Mouse (Mus musculus): ENCODE results near the gene Gm48551.

Gene Gm48551

DNA sequence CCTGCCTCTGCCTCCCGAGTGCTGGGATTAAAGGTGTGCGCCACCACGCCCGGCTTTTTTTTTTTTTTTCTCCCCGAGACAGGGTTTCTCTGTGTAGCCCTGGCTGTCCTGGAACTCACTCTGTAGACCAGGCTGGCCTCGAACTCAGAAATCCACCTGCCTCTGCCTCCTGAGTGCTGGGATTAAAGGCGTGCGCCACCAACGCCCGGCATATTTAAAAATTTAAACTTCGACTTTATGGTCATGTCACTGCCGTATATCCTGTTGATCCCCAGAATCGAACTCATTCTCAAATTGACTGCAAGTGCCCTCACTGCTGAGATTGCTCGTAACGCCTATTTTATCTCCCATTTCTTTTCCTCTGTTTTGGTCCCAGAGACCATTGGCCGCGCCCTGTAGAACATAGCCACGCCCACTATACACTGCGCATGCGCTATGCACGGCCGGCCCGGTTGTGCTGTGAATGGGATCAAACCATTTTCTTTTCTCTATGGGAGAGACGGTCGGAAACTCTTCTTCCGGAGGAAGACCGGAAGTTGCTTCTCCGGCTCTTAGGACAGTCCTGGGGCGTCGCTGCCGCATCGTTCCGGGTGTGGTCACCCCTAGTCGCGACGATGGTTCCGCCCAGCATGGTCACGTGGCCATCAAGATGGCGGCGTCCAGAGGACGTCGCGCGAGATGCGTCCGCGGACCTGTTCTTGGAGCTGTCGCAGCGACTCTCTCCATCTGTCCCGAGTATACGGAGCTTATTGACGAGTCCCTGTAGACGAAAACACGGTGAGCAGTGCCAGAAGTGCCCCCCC is at the start of gene Gm48551, which contains the start of gene Dohh:
TSS of gene Gm48551 (plus strand) at position 665 of the 803 bp plus-strand sequence.
TSS of gene Dohh (plus strand) at position 627 of the 803 bp plus-strand sequence.
- DNase-seq = peak; percentile 99

DNA sequence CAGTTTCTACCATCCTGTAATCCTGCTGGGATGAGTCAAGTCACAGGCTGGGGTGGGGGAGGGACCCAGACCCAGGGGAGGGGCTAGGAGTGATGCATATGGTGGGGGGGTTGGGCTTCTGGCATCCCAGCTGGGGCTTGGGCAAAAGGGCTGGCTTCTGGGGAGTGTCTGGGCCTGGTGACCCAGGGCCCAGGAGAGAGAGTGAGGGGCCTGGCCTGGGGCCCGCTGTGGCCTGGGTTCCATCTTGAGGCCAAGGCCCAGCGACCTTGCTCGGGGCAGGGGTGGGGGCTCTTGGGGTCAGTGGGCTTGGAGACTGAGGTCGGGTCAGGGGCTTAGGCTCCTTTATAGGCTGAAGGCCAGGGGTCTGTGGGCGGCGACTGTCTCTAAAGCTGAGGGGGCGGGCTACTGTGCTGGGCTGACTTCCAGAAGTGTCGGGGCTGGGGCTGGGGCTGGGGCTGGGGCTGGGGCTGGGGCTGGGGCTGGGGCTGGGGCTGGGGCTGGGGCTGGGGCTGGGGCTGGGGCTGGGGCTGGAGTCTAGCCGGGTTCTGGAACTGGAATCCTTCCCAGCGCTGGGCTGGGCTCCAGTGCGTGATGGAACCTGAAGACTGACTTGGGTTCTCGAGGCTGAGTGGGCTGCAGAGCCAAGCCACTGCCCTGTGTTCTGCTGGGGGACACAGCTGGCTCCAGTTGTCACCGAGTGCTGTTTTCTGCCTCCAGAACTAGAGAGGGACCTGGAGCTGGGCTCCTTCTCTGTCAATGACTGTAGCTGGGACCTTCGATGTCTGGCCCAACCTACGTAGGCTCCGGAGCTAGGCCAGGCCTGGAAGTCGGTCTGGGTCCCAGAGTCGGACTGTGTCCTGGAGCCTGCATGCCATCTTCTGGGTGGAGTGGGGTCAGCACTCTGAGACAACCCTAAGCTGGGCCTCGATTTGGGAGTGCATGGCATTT is 48.6 kb upstream of the Gm48551 start:
- DNase-seq = no peak

DNA sequence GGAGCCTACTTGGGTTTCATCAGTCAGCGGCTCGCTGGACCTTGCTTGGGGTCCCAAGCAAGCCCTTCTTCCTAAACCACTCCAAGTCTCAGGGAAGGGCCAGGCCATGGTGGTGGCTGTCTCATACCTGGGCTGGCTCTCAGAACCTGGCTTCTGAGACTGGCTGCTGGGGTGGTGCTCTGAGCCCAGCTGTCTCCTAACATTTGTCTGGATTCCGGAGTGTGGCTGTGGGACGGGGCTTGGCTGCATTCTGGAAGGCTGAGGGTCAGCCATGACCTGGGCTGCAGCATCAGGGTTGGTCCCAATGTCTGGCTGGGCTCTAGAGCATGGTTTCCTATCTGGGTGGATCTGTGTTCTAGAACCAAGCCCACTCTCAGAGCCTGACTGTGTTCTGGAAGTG is 47.7 kb upstream of the Gm48551 start:
- DNase-seq = no peak

DNA sequence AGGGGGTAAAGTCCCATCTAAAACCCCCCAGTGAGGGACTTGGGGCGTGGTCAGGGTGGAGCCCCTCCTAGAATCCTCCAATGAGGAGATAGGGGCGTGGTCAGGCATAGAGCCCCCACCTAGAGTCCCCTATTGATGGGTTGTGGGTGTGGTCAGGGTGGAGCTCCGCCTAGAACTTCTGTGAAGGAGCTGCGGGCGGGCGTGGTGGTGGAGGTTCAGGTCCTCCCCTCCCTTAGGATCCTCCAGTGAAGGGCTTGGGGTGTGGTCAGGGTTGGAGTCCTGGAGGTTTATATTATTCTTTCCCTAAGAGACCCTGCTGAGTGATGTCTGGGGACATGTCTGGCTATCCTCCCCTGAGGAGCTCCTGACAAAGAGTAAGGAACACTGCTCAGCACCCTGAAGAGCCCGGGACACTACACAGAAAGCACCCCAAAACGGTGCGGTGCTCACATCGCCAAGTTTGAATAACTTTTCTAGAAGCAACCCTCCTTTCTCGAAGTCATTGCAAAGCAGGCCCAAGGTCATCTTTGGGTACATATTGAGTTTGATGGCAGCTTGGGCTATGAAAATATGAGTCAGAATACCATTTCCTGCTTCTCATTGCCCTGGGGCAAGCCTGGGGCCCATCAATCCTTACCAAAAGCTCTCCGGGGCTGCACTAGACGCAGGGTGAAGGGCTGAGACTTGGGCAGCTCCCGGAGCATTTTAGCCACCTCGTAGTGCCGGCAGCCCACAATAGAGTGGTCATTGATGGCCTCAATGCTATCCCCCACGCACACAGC is 43.5 kb upstream of the Gm48551 start:
- DNase-seq = peak; percentile 40

DNA sequence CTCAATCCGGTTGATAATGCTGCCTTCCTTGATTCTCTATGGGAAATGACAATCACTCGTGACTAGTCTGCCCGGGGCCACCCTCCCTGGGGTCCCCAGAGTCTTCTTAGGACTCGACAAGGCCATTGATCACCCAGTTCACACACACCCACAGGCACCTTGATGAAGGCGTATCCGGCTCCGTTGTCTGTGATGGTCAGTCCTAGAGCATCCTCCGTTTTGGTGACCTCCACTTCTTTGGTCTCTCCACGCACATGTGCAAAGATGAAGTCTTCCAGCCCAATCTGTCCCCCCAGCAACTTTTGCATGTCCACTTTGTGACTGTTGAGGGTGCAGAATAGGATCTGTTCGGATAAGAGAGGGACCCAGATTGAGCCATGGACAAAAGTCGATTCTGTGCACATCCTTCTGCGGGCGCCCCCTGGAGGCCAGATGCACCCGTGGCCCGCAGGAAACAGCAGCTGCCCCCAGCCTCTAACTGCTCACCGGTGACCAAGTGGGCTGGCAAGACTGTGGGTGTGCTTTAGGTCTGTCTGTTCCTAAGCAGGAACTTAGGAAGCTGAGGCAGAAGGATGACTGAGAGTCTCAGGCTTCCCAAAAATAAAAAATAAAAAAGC is 42.8 kb upstream of the Gm48551 start:
- peak; percentile 51 for DNase-seq

DNA sequence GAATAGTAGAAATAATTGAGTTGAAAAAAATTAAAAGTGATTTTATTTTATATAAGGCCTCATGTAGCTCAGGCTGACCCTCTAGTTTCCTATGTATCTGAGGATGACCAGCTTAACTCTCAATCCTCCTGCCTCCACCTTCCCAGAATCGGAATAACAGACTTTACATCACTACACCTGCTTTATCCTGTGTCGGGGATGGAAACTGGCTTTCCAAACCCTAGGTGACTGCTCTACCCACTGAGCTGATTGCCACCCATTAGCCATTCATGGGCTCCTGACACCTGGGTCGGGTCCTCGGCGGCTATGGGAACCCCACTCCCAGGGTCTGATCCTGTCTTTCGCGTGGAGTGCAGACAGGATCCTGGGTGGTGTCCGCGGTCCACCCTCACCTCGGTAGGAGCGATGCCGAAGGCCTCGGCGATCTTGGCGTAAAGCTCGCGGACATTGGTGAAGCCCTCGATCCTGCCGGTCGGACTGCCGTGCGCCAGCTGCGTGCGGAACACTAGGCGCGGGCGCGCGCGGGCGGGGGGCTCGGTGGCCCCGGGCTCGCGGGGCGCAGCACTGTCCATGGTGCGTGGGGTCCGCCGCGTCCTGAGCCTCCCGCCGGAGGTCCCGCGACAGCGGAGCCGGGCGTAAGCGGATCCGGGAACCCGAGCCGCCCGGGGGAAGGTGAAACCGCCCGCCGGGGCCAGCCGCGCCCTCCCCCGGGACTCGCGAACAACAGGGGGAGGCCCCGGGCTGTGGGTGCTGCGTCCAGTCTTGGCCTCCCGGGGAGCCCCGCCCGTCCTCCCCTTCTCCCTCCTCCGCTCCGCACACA is 41.4 kb upstream of the Gm48551 start, which contains the start of gene Gipc3:
TSS of gene Gipc3 (minus strand) at position 581 of the 820 bp plus-strand sequence.
- no peak for DNase-seq

DNA sequence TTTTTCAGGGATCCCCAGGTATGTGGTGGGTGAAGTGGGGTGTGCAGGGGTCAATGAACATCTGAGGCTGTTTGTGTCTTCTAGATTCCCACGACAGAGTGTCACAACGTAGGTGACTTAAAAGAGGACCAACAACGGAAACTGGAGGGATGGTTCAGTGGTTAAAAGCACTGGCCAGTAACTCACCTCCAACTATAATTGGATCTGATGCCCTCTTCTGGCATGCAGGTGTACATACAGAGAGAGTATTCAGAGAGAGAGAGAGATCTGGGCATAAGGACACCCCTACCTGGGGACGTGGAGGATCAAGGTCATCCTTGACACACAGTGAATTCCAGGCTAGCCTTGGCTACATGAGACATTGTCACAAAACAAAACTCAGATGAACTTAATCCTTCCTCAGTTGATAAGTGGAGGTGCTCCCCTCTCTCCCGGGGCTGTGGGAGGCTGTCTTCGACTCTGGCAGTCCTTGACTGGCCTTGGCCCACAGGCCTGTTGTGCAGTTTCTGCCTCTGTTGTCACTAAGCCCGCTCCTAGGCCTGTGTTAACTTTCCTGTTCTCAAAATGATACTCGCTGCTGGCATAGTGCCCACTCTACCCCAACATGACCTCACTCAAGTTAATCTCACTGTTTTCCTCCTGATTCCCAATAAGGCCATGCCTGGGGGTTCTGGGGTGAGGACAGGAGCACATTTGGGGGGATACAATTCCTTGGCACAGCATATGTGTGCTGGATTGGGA is 39.7 kb upstream of the Gm48551 start:
- peak; percentile 36 for DNase-seq

DNA sequence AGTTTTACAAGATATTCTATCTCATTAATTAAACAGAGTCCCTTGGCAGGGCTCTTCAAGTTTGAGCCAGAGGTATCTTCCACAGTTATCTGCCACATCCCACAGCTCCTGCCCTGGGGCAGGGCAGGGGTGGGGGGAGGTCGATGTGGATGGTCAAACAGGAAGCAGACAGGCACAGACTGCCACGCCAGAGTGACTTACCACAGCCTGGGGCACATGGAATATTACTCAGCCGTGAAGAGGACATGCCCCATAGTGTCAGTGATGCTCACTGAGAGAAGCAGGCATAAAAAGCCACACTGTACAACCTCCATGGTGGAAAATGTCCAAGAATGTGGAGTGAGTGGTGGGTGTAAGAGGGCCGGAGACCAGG is 39.1 kb upstream of the Gm48551 start:
- DNase-seq = peak; percentile 35

DNA sequence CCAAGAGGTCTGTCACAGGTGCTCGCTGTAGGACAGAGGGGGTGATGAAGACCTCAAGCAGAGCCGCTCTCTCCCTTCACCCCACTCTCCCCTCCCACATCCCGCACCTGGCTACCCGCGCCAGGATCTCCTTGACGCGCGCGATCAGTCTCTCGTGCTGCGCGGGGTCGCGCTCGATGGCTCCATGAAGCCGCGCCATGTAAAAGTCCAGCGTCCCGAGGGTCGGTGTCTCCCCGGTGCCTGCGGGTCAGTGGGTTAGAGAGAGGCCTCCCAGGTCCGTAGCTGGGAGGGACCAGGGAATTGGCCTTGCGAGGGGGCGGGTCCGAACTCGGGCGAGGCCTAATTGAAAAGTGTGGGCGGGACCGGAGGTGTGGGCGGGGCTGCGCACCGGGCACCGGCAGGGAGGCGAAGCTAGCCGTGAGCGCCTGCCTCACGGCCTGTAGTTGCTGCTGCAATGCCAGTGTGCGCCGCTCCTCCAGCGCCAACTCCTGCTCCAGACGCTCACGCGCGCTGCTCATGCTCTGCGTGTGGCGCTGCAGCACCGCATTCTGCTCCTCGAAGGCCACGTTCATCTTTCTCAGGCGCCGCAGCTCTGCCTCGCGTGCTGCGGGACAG is 37.7 kb upstream of the Gm48551 start:
- DNase-seq = peak; percentile 46

DNA sequence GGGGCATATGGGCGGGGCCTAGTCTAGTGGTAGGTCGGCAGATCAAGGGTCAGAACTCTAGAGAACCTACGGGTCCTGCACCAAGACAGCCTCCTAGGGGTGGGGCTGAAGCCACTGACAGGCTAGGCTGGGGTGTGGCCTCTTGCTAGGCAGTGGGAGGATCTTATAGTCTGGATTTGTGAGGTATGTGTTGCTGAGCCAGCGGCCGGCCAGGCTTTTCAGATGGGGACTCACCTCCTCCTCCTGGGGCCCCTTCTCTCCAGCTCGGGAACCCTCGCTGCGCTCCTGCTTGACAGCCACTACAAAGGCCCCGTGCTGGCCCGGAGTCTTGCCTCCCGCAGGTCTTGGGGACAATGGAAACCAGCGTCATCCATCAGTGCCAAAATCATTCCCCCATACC is 35.1 kb upstream of the Gm48551 start:
- no peak for DNase-seq

DNA sequence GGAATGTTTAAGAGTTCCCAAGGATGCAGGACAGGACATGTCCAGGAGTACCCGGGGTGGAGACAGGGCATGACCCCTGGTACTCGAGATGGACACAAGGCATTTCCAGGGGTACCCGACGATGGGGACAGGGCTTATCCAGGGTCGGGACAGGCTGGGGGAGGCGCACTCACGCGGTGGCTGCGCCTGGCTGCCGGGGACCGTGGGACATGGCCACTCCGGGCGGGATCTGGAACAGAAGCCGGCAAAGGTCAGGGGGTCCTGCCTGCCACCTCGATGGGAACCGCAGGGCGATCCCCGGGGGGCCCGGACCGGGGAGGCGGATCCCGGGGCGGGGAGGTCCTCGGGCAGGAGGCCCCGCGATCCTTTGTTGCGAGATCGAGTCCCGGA is 34.3 kb upstream of the Gm48551 start:
- no peak for DNase-seq

DNA sequence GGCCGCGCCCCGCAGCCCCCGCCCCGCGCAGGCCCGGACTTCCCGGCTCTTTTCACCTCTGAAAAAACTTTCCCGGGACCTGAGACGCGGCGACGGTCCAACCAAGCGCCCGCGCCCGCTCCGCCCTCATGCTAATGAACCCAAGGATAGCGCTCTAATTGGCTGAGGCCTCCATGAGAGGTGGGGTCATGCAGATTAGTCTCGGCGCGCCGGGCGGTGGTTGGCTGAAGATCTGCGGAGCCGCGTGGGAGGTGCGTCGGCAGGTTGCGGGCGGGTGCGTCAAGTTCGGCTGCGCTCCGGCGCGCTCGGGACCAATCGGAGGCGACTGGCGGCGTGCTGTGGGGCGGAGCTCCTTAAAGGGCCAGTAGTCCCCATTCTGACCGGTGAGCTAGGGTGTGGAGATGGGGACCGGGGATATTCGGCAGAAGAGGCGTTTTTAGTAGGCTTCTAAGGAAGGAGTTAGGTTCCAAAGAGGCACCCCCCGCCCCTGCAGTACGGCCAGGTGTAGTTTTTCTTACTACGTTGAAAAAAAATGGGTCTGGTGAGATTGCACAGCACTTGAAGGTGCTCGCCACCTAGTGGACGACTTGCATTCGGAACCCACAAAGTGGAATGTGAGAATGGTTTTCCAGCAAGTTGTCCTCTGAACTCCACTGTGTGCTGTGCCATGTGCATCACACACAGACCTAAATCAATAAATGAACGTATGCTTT is 33.8 kb upstream of the Gm48551 start, which contains the start of gene Hmg20b:
TSS of gene Hmg20b (minus strand) at position 130 of the 713 bp plus-strand sequence.
- DNase-seq = peak; percentile 99

DNA sequence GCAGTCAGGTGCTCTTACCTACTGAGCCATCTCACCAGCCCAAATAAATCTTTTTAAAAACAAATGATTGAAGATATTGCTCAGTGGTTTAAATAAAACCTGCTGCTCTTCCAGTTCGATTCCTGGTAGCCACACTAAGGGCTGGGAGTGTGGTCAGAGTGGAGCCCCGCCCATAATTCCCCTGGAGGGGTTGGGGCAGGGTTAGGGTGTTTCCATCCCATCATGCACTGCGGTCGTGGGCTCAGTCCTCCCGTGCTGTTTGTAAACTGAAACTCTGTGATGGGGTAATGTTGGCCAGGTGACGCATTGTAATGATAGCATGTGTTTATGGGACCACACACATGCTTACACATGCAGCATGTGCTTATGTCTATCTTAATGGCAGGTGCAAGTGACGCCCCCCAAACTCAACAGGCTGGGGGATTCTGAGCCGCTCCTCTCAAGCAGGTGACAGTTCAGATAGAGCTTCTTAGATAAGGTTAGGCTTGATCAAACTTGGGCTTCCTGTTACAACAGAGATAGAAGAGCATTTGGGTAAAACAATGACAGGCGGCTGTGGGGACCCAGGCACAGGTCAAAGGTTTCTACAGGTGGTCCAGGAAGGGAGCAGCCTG is 32.5 kb upstream of the Gm48551 start:
- DNase-seq = peak; percentile 50

DNA sequence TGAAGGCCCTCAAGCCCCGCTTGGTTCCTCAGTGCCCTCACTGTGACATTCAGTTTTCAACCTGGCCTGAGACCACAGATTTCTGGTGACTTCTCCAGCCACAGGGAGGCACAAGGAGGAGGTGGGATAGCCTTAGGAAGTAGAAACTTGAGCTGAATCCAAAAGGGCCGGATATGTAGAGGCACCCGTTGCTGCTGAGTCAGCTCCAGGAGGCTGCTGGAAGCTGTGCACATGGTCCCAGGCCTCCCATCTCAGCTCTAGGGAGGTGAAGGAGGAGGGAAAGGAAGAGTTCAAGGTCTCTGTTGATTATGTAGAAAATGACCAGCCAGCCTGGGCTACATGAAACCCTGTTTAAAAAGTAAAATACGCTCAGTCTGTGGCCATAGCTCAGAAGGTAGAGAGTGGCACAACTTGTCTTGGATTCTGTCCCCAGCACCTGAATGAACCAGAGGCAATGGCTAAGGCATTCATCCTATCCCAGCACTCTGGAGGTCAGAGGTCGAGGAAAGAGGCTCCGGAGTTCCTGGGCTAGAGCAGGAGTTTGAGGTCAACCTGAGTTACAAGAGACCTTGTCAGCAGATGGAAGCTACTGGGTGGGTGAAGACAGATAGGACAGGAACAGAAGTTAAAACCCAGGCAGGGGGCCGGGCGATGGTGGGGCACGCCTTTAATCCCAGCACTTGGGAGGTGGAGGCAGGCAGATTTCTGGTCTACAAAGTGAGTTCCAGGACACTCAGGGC is 29.4 kb upstream of the Gm48551 start:
- peak; percentile 38 for DNase-seq

DNA sequence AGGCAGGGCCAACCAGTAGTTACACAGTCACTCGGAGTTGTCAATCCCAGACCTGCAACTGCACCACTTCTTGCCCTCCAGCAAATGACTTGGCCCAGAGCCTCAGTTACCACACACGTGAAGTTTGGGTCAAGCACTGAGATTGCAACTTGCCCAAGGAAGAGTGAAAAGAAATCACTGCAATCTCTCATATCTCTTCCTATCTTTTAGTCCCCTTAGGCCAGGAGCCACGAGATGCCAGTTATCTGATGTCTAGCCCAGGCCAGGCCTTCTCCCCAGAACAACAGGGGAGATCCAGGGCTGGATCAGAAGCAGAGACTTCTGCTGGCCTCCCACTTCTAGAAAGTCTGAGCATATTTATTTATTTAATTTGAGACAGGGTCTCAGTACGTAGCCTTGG is 28.7 kb upstream of the Gm48551 start:
- no peak for DNase-seq

DNA sequence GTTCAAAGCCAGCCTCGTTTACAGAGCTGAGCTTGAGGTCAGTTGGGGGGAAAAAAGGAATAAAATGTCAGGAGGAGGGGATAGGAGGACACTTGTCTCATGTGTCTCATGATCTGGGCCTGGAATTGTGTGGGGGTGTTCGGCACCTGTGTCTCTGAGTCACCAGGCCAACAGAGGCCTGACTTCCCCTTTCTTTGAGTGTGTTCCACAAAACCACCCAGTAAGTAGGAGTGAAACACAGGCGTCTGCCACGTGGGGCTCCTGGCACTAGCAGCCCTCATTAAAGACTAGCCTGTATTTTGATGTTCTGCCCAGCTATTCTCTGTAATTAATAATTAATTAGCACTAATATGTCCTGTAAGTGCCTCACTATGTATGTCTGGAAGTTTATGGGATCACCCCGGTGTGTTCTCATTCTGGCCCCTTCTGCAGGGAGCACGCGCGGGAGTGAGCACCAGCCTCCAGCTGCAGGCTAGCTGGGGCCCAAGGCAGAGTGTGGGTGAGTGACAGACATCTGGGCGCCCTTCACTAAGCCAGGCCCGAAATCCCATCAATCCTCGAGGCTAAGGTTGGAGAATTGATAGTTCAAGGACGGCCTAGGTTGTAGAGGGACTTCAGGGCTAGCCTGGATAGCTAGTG is 27.8 kb upstream of the Gm48551 start:
- no peak for DNase-seq

DNA sequence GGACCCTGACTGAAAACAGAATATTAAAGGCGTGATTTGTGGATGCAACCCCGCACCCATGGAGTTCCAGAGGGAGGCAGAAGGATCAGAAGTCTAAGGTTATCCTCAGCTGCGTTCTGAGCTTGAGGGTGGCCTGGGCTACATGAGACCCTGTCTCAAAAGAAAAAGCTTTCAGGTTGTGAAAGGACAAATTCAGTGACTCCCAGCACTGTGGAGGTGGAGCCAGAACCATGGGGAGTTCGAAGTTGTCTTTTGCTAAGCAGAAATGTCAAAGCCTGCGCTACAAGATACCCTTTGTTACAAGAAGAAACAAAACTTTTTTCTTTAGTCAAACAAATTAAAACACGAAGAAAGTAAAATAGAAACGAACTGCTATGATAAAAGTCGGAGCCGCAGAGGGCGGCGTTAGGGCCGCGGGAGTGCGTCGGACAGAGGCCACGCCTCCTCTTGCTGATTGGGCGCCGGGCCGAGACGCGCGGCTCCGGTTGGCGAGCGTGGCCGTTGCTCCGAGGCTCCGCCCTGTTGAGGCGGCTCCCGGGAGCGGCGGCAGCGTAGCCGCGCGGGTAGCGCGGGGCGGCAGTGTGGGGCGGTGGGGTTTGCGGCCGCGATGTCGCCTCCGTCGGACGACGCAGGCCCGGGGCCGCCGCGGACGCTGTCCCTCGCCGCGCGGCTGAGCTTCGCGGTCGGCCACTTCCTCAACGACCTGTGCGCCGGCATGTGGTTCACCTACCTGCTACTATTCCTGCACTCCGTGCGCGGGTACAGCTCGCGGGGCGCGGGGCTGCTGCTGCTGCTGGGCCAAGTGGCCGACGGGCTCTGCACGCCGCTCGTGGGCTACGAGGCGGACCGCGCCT is 27.0 kb upstream of the Gm48551 start, which contains the start of gene Mfsd12:
TSS of gene Mfsd12 (plus strand) at position 501 of the 854 bp plus-strand sequence.
- DNase-seq = peak; percentile 90

All from cerebellum, adult 9-11 months (tissue).